Mouse (Mus musculus): Measurements from ENCODE around the gene Slc19a2.

DNA sequence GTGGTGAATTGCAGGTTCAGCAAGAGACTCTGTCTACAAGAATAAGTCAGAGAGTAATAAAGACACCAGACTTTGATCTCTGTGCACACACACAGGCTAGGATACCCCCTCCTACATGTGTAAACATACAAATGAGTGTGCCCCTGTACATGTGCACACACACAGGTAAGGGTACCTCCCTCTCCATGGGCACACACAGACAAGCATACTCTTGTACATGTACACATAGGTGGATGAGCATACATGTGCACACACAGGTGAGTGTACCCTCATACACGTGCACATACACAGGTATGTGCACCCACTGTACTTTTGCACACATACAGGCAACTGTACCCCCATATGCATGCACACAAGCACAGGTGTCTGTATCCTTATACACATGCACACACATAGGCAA, 15.4 kb upstream of the Slc19a2 start:
- TF ChIP-seq MAX (IDR thresholded peaks at IDR 0.05; ENCODE audit: low read depth) (no peak), E2F4 (IDR thresholded peaks at IDR 0.05; ENCODE audit: insufficient read depth) (no peak), POLR2A (IDR thresholded peaks at IDR 0.05; ENCODE audit: insufficient read length, low read depth) (no peak), TCF12 (IDR thresholded peaks at IDR 0.05; ENCODE audit: insufficient read depth, poor library complexity, severe bottlenecking) (no peak)

Data from myocyte (in vitro differentiated cells).